Mouse (Mus musculus) liver, postnatal 0 days (tissue): ENCODE results near the gene Gipc3.

Experiments
- CTCF ChIP-seq: sonication (generic); IDR thresholded peaks from 2 replicates; pipeline ENCODE4 v1.5.1; 2016; ENCODE audit warnings: antibody characterized with exemption, low read depth
- EP300 ChIP-seq: IDR thresholded peaks from 2 replicates; pipeline ENCODE4 v1.6.1; 2016; ENCODE audit warnings: antibody characterized with exemption, low read depth, mild to moderate bottlenecking

DNA sequence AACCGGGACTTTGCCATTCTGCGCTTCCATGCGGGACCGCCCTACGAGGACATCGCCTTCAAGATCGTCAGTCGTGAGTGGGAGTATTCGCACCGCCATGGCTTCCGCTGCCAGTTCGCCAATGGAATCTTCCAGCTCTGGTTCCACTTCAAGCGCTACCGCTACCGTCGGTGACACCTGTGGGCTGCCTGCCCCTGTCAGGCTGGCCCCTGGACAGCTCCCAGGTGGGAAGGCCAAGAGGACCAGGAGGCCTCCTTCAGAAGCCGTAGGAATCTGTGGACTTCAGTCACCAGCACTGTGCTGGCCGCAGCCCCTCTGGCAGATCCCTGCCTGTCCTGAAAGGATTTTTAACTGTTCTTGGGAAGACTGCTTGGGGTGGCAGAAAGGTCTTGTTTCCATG is 17.3 kb downstream of the Gipc3 start:
- TF ChIP-seq CTCF, result no peak
- TF ChIP-seq EP300, result no peak
